Mouse (Mus musculus) testis, adult 2 months (tissue): Measurements from ENCODE around the gene Stk39. TPM values are rescaled to one million over a fixed set of nuclear protein-coding genes. Genes with fewer than 3 reads are reported as not detected.
A peak's percentile ranks its signal among the peaks of the same experiment; 100 is the strongest.

Source experiments
- H3K27ac ChIP-seq: fragments of 200-500 bp; 2 replicates; pipeline ENCODE4 v1.5.1; 2012; ENCODE audit warnings: low read depth, low read length; ENCODE audit not compliant: control insufficient read depth, insufficient read depth
- H3K27me3 ChIP-seq: fragments of 200-500 bp; 2 replicates; pipeline ENCODE4 v1.6.1; 2012; ENCODE audit warnings: mild to moderate bottlenecking, low read length, moderate library complexity; ENCODE audit not compliant: control insufficient read depth, insufficient read depth
- H3K36me3 ChIP-seq: fragments of 200-500 bp; 2 replicates; pipeline ENCODE4 v1.6.1; 2012; ENCODE audit warnings: mild to moderate bottlenecking, low read length; ENCODE audit not compliant: control insufficient read depth, insufficient read depth
- H3K4me1 ChIP-seq: fragments of 200-500 bp; 2 replicates; pipeline ENCODE4 v1.6.1; 2012; ENCODE audit warnings: low read length; ENCODE audit not compliant: control insufficient read depth, insufficient read depth
- H3K4me3 ChIP-seq: fragments of 200-500 bp; 2 replicates; pipeline ENCODE4 v1.5.1; 2012; ENCODE audit warnings: low read depth, mild to moderate bottlenecking, low read length, moderate library complexity, mixed read lengths; ENCODE audit not compliant: control insufficient read depth
- CTCF ChIP-seq: fragments of 200-500 bp; IDR thresholded peaks from 2 replicates; pipeline ENCODE4 v1.5.1; 2012; ENCODE audit warnings: low read depth, mild to moderate bottlenecking, inconsistent platforms, low read length, moderate library complexity; ENCODE audit not compliant: control insufficient read depth, insufficient read depth, insufficient replicate concordance
- POLR2A ChIP-seq: fragments of 200-500 bp; IDR thresholded peaks from 2 replicates; pipeline ENCODE4 v1.6.1; 2012; ENCODE audit warnings: low read depth, mild to moderate bottlenecking, inconsistent platforms, low read length, moderate library complexity; ENCODE audit not compliant: control insufficient read depth
- polyA plus RNA-seq: library from polyadenylated mRNA; depleted of rRNA; stranded (reverse); fragments of >200 nt; gene quantifications from 2 replicates; pipeline ENCODE4 v1.2.3, GENCODE M21; 2012

Stk39 gene
- polyA plus RNA-seq, 1 experiment: 118 TPM

GRCm38 (mm10) chr2:68361701-68362100, 110.4 kb downstream of the Stk39 start:
- no peaks in the 10 kb centered on the region; the same call in 1 of the 2 replicates for H3K4me1 ChIP-seq
- no peak overlapping the region for H3K27ac ChIP-seq
- H3K36me3 ChIP-seq: peaks cover 1% of the 10 kb centered on the region; the same call in 1 of the 2 replicates
- no peak overlapping the region for H3K4me3 ChIP-seq
- H3K27me3 ChIP-seq: no peaks in the 10 kb centered on the region
- TF ChIP-seq CTCF: no peak
- no peak for TF ChIP-seq POLR2A

- H3K27me3 ChIP-seq: no peaks in the 10 kb centered on the region
- H3K4me1 ChIP-seq: peaks cover 4% of the 10 kb centered on the region; the same call in 1 of the 2 replicates
- TF ChIP-seq POLR2A: no peak
- TF ChIP-seq CTCF: peak; percentile 37; the same call in 1 of the 2 replicates
- no peaks in the 10 kb centered on the region for H3K36me3 ChIP-seq
- H3K4me3 ChIP-seq: no peak overlapping the region
- H3K27ac ChIP-seq: no peak overlapping the region
These were observed 121.4 kb downstream of the Stk39 start for GRCm38 (mm10) chr2:68350621-68351020.

- no peaks in the 10 kb centered on the region for H3K36me3 ChIP-seq
- no peak overlapping the region for H3K27ac ChIP-seq
- H3K27me3 ChIP-seq: no peaks in the 10 kb centered on the region
- peak; percentile 44 for TF ChIP-seq CTCF
- TF ChIP-seq POLR2A: no peak
- H3K4me3 ChIP-seq: no peak overlapping the region
- peaks cover 4% of the 10 kb centered on the region; the same call in 1 of the 2 replicates for H3K4me1 ChIP-seq
These were observed 122.3 kb downstream of the Stk39 start for GRCm38 (mm10) chr2:68349593-68350383.

- Histone ChIP-seq H3K4me1 (peaks cover 4% of the 10 kb centered on the region; the same call in 1 of the 2 replicates), H3K27ac (no peak overlapping the region), H3K36me3 (no peaks in the 10 kb centered on the region), H3K27me3 (no peaks in the 10 kb centered on the region), H3K4me3 (no peak overlapping the region)
- no peak for TF ChIP-seq POLR2A
- no peak for TF ChIP-seq CTCF
These were observed 123.1 kb downstream of the Stk39 start for GRCm38 (mm10) chr2:68348966-68349365.

DNA sequence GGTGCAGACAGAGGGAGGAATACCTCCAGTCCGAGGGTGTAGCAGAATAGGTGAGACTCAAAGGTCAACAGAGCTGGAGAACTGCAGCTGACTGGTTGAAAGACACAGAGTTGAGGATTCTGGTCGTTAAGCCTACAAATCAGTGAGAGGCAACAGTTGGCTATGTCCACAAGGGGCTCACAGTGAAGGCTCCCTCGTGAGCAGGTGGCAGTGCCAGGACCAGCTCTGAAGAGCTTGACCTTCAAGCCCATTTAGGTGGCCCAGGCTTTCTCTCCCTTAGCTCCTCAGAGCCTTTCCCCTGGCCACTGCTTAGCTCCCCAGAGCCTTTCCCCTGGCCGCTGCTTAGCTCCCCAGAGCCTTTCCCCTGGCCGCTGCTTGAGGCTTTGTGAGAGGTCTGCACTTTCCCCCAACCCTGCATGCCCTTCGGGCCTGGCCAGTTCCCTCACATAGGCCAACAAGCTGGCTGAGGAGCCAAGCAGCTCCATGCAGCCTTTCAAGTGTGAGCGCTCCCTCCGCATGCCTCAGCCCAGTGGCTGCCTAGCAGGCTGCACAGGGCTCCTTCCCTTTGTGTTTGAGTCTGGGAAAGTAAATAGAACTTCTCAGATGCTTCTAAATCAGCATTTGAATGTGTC, 125.3 kb downstream of the Stk39 start:
- Histone ChIP-seq H3K4me1 (peaks cover 4% of the 10 kb centered on the region; the same call in 1 of the 2 replicates), H3K4me3 (no peak overlapping the region), H3K27ac (no peak overlapping the region), H3K27me3 (no peaks in the 10 kb centered on the region), H3K36me3 (no peaks in the 10 kb centered on the region)
- TF ChIP-seq CTCF (no peak), POLR2A (no peak)

DNA sequence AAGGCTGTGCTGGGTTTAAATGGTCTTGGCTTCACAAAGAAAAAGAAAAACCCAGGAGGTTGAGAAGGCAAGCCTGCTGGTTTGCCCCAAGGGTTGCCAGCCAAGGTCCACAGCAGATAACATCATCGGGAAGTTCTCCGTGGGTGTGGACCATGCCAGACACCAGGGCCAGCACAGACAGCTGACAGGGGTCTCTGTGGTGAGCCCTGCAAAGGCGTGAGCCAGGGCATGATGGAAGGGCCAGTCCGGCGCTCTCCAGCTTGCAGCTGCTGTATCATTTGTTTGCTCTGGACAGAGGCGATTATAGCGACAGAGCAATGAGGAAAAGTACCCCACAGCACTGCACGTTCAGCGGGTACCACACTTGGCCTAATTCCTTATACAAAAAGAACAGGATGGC, 126.8 kb downstream of the Stk39 start:
- Histone ChIP-seq H3K36me3 (no peaks in the 10 kb centered on the region), H3K4me3 (no peak overlapping the region), H3K4me1 (peaks cover 4% of the 10 kb centered on the region; the same call in 1 of the 2 replicates), H3K27me3 (no peaks in the 10 kb centered on the region), H3K27ac (no peak overlapping the region)
- TF ChIP-seq POLR2A: no peak
- no peak for TF ChIP-seq CTCF

DNA sequence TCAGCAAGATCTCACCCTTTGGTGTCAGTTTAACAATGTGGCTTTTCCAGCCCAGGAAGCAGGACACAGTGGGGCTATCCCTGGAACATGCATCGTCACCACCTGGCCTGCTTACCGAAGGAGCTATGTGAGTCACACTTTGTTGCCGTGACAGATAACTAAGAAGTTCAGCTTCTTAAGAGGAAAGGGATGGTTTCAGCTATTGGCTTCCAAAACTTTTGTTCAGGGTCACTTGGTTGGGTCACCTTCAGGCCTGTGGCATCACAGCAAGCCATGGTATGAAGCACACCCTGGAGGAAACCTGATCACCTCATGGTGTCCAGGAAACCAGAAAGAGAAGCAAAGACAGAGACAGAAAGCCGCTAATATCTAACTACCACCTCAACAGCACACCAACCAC, 128.3 kb downstream of the Stk39 start:
- Histone ChIP-seq H3K4me1 (no peaks in the 10 kb centered on the region), H3K4me3 (no peak overlapping the region), H3K36me3 (no peaks in the 10 kb centered on the region), H3K27ac (no peak overlapping the region), H3K27me3 (no peaks in the 10 kb centered on the region)
- no peak for TF ChIP-seq POLR2A
- no peak for TF ChIP-seq CTCF
